Mouse (Mus musculus) granulocyte monocyte progenitor cell, adult 5-6 weeks (primary cell): ENCODE measurements around the gene Chaf1a. TPM values are rescaled to one million over a fixed set of nuclear protein-coding genes. Genes with fewer than 3 reads are reported as not detected.
"Not testable (repeated sequence)": the region's sequence is repeated elsewhere in the genome, so short reads cannot be mapped to it uniquely, and the experiment has no call there.

Source experiments
- ATAC-seq: replicated peaks from 2 replicates; pipeline ENCODE4 v1.8.0; 2016; ENCODE audit warnings: mild to moderate bottlenecking, moderate TSS enrichment, inconsistent platforms; ENCODE audit not compliant: poor library complexity, severe bottlenecking
- total RNA-seq, 2 experiments: library from RNA; stranded (forward) in 1 of 2; stranded (reverse) in 1 of 2; fragments of 200-712, 200-1000 nt in 1 of 2; fragments of >200 nt in 1 of 2; fragmentation: Nextera tagmentation in 1 of 2; gene quantifications; 2 replicates each; pipeline ENCODE4 v1.2.3; 2014 to 2017

Chaf1a gene
- total RNA-seq, 2 experiments from 2014 or later, result 36.0 to 39.4 TPM

GRCm38 (mm10) chr17:56036176-56036900 is 3.9 kb upstream of the Chaf1a start, which contains the start of gene Sh3gl1:
Gene Sh3gl1 (minus strand): TSS chr17:56036635.
- ATAC-seq, result peak; percentile 75

DNA sequence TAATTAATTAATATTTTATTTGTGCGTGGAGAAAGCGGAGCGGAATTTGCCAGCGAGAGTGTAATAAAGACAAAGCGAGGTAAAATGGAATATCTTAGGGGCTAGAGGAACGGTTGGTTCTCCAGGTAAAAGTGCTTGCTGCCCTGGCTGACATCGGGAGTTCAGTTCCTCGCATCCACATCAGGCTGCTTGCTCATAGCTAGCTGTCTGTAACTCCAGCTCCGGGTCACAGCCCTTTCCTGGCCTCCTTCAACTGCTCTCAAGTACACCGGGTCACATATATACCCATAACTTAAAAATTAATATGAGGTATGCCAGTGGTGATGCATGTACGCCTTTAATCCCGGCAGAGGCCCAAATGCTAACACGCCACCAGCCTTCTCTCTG is 3.3 kb upstream of the Chaf1a start:
- ATAC-seq, result no peak

- ATAC-seq, result no peak
Observed at GRCm38 (mm10) chr17:56038583-56039261, 1.5 kb upstream of the Chaf1a start.

GRCm38 (mm10) chr17:56039345-56039744 is 894 bp upstream of the Chaf1a start:
- ATAC-seq, result no peak

- no peak for ATAC-seq
Observed at GRCm38 (mm10) chr17:56040857-56041163, 571 bp downstream of the Chaf1a start.

GRCm38 (mm10) chr17:56051369-56051768 is 11.1 kb downstream of the Chaf1a start:
- ATAC-seq, result no peak

GRCm38 (mm10) chr17:56054938-56055337 is 14.7 kb downstream of the Chaf1a start:
- ATAC-seq, result no peak

DNA sequence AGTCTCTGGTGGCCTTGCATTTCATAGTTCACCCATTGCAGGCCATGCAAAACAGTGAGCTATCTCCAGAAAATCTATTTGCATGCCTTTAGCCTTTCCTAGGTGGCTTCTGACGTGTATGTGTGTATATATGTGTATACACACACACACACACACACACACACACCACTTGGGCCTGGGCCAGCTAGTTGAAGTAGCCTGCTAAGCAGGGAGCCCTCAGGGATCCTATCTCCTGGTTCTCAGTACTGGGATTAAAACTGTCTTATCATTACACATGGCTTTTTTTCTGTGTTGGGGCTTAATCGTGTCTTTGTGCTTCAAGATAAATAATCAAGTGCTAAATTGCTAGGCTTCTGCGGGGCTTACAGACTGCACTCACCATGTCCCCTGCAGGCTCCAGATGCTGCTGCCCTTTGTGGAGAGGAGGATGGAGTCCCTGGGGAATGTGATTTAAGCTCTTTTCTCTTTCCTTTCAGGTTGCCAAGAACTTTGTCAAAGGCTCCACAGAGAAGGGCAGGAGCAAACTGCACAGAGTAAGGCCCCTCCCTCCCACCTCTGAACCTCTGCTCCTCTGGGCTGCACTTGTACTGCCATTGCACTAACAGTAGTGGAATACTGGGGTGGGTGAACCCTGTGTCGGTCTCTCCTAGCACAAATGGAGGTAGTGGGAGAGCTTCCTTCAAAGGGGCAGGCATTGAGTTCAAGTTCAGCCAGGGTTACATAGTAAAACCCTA is 15.9 kb downstream of the Chaf1a start:
- ATAC-seq, result no peak

GRCm38 (mm10) chr17:56057381-56058120 is 17.3 kb downstream of the Chaf1a start:
- ATAC-seq, result no peak

GRCm38 (mm10) chr17:56062081-56062480 is 21.8 kb downstream of the Chaf1a start:
- no peak for ATAC-seq

GRCm38 (mm10) chr17:56065715-56066114 is 25.5 kb downstream of the Chaf1a start:
- ATAC-seq, result not testable (repeated sequence)

DNA sequence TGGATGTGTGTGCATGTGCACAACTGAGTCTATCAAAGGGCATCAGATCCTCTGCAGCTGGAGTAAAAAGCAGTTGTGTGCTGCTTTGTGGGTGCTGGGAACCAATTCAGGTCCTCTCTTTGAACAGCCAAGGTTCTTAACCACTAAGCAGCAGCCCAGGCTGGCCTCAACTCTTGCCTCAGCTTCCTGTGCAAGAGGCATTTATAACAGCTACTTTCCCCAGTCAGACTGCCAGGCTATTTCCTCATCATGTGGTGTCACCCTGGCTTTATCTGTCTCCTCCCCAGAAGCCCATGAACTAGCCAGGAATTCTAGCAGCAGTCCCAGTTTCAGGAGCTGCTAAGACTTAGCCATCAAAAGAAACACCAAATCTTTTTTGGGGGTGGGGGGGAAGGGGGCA is 26.2 kb downstream of the Chaf1a start:
- peak; percentile 41 for ATAC-seq

- ATAC-seq, result no peak
Observed at GRCm38 (mm10) chr17:56069066-56069465, 28.8 kb downstream of the Chaf1a start.

DNA sequence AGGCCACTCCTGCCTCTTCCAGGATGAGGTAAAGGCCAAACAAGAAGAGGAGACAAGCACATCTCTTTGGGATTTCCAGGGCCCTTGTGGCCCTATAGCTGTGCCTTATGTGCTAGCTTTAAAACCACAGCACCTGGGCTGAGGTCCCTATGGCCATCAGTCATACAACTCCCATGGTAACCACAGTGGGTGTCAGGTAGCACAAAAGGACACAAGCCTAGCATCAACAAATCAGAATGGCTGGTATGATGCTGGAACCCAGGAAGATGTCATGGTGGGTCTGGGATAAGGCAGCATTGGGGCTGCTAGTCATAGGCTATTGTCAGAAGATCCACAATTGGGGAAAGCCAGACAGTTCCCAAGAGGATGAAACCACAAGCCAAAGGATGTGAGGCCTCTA is 30.9 kb downstream of the Chaf1a start:
- ATAC-seq, result no peak

DNA sequence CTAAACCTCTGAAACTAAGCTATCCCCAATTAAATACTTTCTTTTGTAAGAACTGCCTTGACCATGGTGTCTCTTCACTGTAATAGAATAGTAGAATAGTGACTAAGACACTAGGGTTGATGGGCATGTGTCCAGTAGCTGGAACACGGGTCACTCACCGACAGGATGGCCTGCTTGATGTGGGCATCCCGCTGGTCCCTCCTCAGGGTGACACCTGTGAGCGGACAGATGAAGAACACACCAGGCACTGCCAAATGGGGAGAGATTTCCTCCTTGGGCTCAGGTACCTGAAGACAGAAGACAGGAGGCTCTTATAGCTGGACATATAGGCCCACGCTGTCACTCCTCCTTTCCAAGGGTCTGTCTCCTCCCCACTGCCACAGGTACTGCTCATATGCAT is 32.0 kb downstream of the Chaf1a start:
- no peak for ATAC-seq

DNA sequence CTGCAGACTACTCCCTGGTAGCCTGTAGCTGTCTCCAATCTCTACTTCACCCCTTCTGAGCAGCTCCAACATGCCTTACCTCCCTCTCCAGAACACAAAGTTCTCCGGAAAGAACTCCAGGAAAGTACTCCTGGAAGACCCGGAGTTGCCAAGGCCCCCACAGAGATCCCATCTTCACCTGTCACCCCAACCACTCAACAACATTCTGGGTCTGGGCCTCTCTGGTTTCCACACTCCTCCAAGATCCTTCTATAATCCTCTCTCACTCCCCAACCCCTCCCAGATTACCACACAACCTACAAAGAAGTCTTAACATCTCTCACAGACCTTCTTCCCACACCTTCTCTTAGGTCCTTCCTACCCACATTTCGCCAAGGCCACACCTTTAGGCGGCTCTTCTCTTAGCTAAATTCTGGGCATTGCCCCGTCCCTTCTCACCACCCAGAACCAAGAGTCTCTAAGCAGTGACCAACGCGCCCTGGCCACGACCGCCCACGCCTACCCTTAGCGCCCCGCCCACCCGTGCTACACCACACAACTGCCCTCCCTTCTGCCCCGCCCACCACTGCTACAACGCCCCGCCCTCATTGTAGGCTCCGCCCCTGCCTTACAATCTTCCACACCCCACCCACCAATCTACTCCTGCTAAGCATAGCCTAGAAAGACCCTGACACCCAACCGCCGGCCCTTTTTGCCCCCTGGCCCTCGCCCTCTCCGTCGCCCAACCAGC is 34.0 kb downstream of the Chaf1a start:
- peak; percentile 52 for ATAC-seq

DNA sequence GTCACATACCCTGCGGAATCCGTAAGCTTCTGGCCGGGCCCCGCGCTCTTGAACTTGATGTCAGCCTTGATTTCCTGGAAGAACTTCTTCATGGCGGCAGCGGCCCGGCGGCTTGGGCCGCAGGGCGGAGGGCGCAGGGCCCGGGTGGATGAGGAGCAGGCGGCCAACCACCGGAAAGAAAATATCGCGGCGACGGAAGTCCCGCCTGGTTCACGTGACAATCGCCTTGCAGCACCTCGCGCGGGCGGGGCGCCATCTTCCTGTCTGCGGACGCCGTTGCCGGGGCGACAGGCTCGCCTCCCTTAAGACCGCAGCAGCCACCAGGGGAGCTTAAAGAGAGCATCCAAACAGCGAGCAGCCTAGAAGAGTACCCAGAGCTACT is 34.6 kb downstream of the Chaf1a start, which contains the start of gene Ubxn6:
Ubxn6 (minus strand) TSS at position 202 of the 382 bp plus-strand sequence.
- ATAC-seq, result peak; percentile 41

DNA sequence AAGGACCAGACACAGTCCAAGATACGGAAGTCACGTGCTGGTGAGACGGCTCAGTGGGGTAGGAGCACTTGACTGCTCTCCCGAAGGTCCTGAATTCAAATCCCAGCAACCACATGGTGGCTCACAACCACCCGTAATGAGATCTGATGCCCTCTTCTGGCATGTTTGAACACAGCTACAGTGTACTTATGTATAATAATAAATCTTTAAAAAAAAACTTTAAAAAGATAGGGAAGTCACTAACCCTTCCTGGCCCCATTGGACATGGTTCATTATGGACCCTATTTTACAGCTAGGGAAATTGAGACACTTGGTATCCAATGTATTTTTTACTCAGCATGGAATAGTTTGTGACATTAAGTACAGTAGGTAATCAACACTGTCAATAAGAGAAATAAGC is 37.3 kb downstream of the Chaf1a start:
- ATAC-seq, result no peak

DNA sequence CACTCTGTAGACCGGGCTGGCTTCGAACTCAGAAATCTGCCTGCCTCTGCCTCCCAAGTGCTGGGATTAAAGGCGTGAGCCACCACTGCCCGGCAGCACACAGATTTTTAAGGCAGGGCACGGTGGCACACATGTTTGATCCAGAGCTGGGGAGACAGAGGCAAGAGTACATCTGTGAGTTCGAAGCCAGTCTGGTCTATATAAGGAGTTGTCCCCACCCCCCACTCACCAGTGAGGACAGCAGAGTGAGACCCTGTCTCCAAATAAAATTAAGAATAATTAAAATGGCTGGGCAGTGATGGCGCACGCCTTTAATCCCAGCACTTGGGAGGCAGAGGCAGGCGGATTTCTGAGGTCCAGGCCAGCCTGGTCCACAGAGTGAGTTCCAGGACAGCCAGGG is 38.1 kb downstream of the Chaf1a start:
- not testable (repeated sequence) for ATAC-seq
